Mouse (Mus musculus) heart, embryonic 15.5 days (tissue): ENCODE results near the gene Psmc4. TPM values are rescaled to one million over a fixed set of nuclear protein-coding genes. Genes with fewer than 3 reads are reported as not detected.
A peak's percentile ranks its signal among the peaks of the same experiment; 100 is the strongest.

ENCODE experiments used
- ATAC-seq: fragments of 200-750 bp; cut with Nextera tagmentation; replicated peaks from 2 replicates; pipeline ENCODE4 v1.8.0; 2017; ENCODE audit warnings: low read depth, moderate TSS enrichment; ENCODE audit not compliant: insufficient number of reproducible peaks, insufficient read depth, low FRiP score
- H3K27ac ChIP-seq: fragments of 300-500 bp; sonication (generic); 2 replicates; pipeline ENCODE4 v1.5.1; 2015; ENCODE audit warnings: mild to moderate bottlenecking, inconsistent platforms
- H3K27me3 ChIP-seq: fragments of 300-500 bp; sonication (generic); 2 replicates; pipeline ENCODE4 v1.6.1; 2015; ENCODE audit warnings: inconsistent platforms
- H3K36me3 ChIP-seq: fragments of 300-500 bp; sonication (generic); 2 replicates; pipeline ENCODE4 v1.6.1; 2015; ENCODE audit warnings: mild to moderate bottlenecking, inconsistent platforms
- H3K4me1 ChIP-seq: fragments of 300-500 bp; sonication (generic); replicated peaks from 2 replicates; pipeline ENCODE4 v1.6.1; 2015; ENCODE audit warnings: inconsistent platforms
- H3K4me2 ChIP-seq: fragments of 300-500 bp; sonication (generic); 2 replicates; pipeline ENCODE4 v1.6.1; 2015; ENCODE audit warnings: inconsistent platforms, mild to moderate bottlenecking, moderate library complexity
- H3K4me3 ChIP-seq: fragments of 300-500 bp; sonication (generic); 2 replicates; pipeline ENCODE4 v1.5.1; 2015; ENCODE audit warnings: mild to moderate bottlenecking, inconsistent platforms
- H3K9ac ChIP-seq: fragments of 300-500 bp; sonication (generic); 2 replicates; pipeline ENCODE4 v1.6.1; 2015; ENCODE audit warnings: mild to moderate bottlenecking, inconsistent platforms
- H3K9me3 ChIP-seq: fragments of 300-500 bp; sonication (generic); replicated peaks from 2 replicates; pipeline ENCODE4 v1.6.1; 2016; ENCODE audit warnings: inconsistent platforms
- WGBS: fragments of 180-500 bp; shearing (Covaris S2); methylation state at CpG from one replicate; pipeline ENCODE4 v1.1.7; 2015; ENCODE audit warnings: mixed read lengths; 5-methylcytosine and 5-hydroxymethylcytosine counted together
- polyA plus RNA-seq: library from polyadenylated mRNA; unstranded; fragments of >200 nt; fragmentation: Nextera tagmentation; extraction: Ambion mirVana; gene quantifications from 2 replicates; pipeline ENCODE4 v1.2.1, GENCODE M21; 2015

Gene Psmc4
- polyA plus RNA-seq: 195 and 209 TPM in 2 replicates

GRCm38 (mm10) chr7:28049476-28050409, at the start of gene Psmc4:
Gene Psmc4, minus strand, starts transcription at chr7:28050101.
- ATAC-seq: peak; percentile 98
- Histone ChIP-seq H3K27me3 (no peaks in the 10 kb centered on the region), H3K27ac (peak within 1 kb of the TSS; percentile 60), H3K9ac (peak within 1 kb of the TSS; percentile 79), H3K9me3 (no peaks in the 10 kb centered on the region), H3K4me3 (peak within 1 kb of the TSS; percentile 78), H3K4me2 (peak within 1 kb of the TSS; percentile 67), H3K4me1 (peaks cover 11% of the 10 kb centered on the region), H3K36me3 (peaks cover 37% of the 10 kb centered on the region)
- WGBS: under 1% methylated on average over 52 of the region's 52 CpGs

GRCm38 (mm10) chr7:28099101-28099500, 49.2 kb upstream of the Psmc4 start:
- Histone ChIP-seq H3K4me3 (no peak overlapping the region), H3K9me3 (0 out of 2 replicates have a peak, but pooled peaks cover 2% of the 10 kb centered on the region), H3K4me1 (no peaks in the 10 kb centered on the region), H3K27ac (no peak overlapping the region), H3K4me2 (no peak overlapping the region), H3K27me3 (peaks cover 5% of the 10 kb centered on the region), H3K9ac (no peak overlapping the region), H3K36me3 (no peaks in the 10 kb centered on the region)
- no peak for ATAC-seq
- WGBS: 89% methylated on average over 16 of the region's 16 CpGs

- H3K9ac ChIP-seq: no peak overlapping the region
- H3K27ac ChIP-seq: no peak overlapping the region
- no peaks in the 10 kb centered on the region for H3K36me3 ChIP-seq
- H3K4me2 ChIP-seq: no peak overlapping the region
- 36% methylated on average over 11 of the region's 11 CpGs for WGBS
- H3K27me3 ChIP-seq: 0 out of 2 replicates have a peak, but pooled peaks cover 3% of the 10 kb centered on the region
- no peak overlapping the region for H3K4me3 ChIP-seq
- no peak for ATAC-seq
- H3K4me1 ChIP-seq: no peaks in the 10 kb centered on the region
- no peaks in the 10 kb centered on the region for H3K9me3 ChIP-seq
Observed at GRCm38 (mm10) chr7:28093541-28093940, 43.6 kb upstream of the Psmc4 start.

- 72% methylated on average over 16 of the region's 16 CpGs for WGBS
- no peaks in the 10 kb centered on the region for H3K36me3 ChIP-seq
- H3K27ac ChIP-seq: no peak overlapping the region
Observed at GRCm38 (mm10) chr7:28086236-28086635, 36.3 kb upstream of the Psmc4 start.

GRCm38 (mm10) chr7:28084215-28084614, 34.3 kb upstream of the Psmc4 start:
- no peak overlapping the region for H3K4me3 ChIP-seq
- no peaks in the 10 kb centered on the region for H3K4me1 ChIP-seq
- no peak overlapping the region for H3K27ac ChIP-seq
- H3K9ac ChIP-seq: no peak overlapping the region
- no peaks in the 10 kb centered on the region for H3K9me3 ChIP-seq
- no peak for ATAC-seq
- H3K4me2 ChIP-seq: no peak overlapping the region
- 57% methylated on average over 7 of the region's 7 CpGs for WGBS
- H3K27me3 ChIP-seq: 0 out of 2 replicates have a peak, but pooled peaks cover 3% of the 10 kb centered on the region
- no peaks in the 10 kb centered on the region for H3K36me3 ChIP-seq

More at GRCm38 (mm10) chr7:28086236-28086635, 36.3 kb upstream of the Psmc4 start:
- H3K4me1 ChIP-seq: no peaks in the 10 kb centered on the region
- no peak for ATAC-seq
- no peaks in the 10 kb centered on the region for H3K9me3 ChIP-seq
- H3K4me2 ChIP-seq: no peak overlapping the region
- 0 out of 2 replicates have a peak, but pooled peaks cover 3% of the 10 kb centered on the region for H3K27me3 ChIP-seq
- no peak overlapping the region for H3K4me3 ChIP-seq
- no peak overlapping the region for H3K9ac ChIP-seq

- no peak for ATAC-seq
- Histone ChIP-seq H3K27ac (no peak within 1 kb of the TSS), H3K4me3 (no peak within 1 kb of the TSS), H3K9me3 (no peaks in the 10 kb centered on the region), H3K36me3 (no peaks in the 10 kb centered on the region), H3K4me1 (no peaks in the 10 kb centered on the region), H3K4me2 (no peak within 1 kb of the TSS), H3K9ac (no peak within 1 kb of the TSS), H3K27me3 (0 out of 2 replicates have a peak, but pooled peaks cover under 1% of the 10 kb centered on the region)
- 83% methylated on average over 21 of the region's 21 CpGs for WGBS
Observed at GRCm38 (mm10) chr7:28070531-28071298, 20.8 kb upstream of the Psmc4 start, which contains the start of gene Fcgbp. Gene Fcgbp, plus strand, starts transcription at chr7:28071236.

- H3K27me3 ChIP-seq: 0 out of 2 replicates have a peak, but pooled peaks cover 4% of the 10 kb centered on the region
- no peak overlapping the region for H3K9ac ChIP-seq
- no peaks in the 10 kb centered on the region for H3K36me3 ChIP-seq
- H3K4me3 ChIP-seq: no peak overlapping the region
- H3K4me1 ChIP-seq: no peaks in the 10 kb centered on the region
- no peaks in the 10 kb centered on the region for H3K9me3 ChIP-seq
- H3K27ac ChIP-seq: no peak overlapping the region
- H3K4me2 ChIP-seq: no peak overlapping the region
- no peak for ATAC-seq
- 42% methylated on average over 3 of the region's 3 CpGs for WGBS
Observed at GRCm38 (mm10) chr7:28069546-28070172, 19.8 kb upstream of the Psmc4 start.

GRCm38 (mm10) chr7:28068661-28069060, 18.8 kb upstream of the Psmc4 start:
- 77% methylated on average over 3 of the region's 3 CpGs for WGBS
- Histone ChIP-seq H3K4me1 (no peaks in the 10 kb centered on the region), H3K4me3 (no peak overlapping the region), H3K36me3 (no peaks in the 10 kb centered on the region), H3K27ac (no peak overlapping the region), H3K27me3 (0 out of 2 replicates have a peak, but pooled peaks cover 4% of the 10 kb centered on the region), H3K9me3 (no peaks in the 10 kb centered on the region), H3K4me2 (no peak overlapping the region), H3K9ac (no peak overlapping the region)
- ATAC-seq: no peak

- Histone ChIP-seq H3K9me3 (no peaks in the 10 kb centered on the region), H3K27me3 (no peaks in the 10 kb centered on the region), H3K27ac (no peak overlapping the region), H3K4me3 (no peak overlapping the region), H3K4me2 (no peak overlapping the region), H3K36me3 (no peaks in the 10 kb centered on the region), H3K4me1 (no peaks in the 10 kb centered on the region), H3K9ac (no peak overlapping the region)
- WGBS: 94% methylated on average over 1 of the region's 1 CpGs
- no peak for ATAC-seq
Observed at GRCm38 (mm10) chr7:28059972-28060371, 10.1 kb upstream of the Psmc4 start.

GRCm38 (mm10) chr7:28053046-28053930, 3.4 kb upstream of the Psmc4 start:
- Histone ChIP-seq H3K27ac (no peak overlapping the region), H3K27me3 (no peaks in the 10 kb centered on the region), H3K9ac (no peak overlapping the region), H3K4me2 (no peak overlapping the region), H3K36me3 (peaks cover 4% of the 10 kb centered on the region; the same call in 1 of the 2 replicates), H3K4me3 (no peak overlapping the region), H3K4me1 (peaks cover 11% of the 10 kb centered on the region), H3K9me3 (no peaks in the 10 kb centered on the region)
- WGBS: 79% methylated on average over 6 of the region's 6 CpGs
- ATAC-seq: no peak
